Mouse (Mus musculus) forebrain, embryonic 14.5 days (tissue): ENCODE results near the gene Hoxd3. TPM values are rescaled to one million over a fixed set of nuclear protein-coding genes. Genes with fewer than 3 reads are reported as not detected.

Source experiments
- microRNA counts: library from miRNA; unstranded; fragments of <30 nt; microRNA quantifications from one replicate; lab custom pipeline; 2016
- microRNA-seq: library from miRNA; unstranded; fragments of <30 nt; microRNA quantifications from one replicate; pipeline ENCODE4, GENCODE M21; 2016
- polyA plus RNA-seq: library from polyadenylated mRNA; unstranded; fragments of >200 nt; fragmentation: Nextera tagmentation; extraction: Ambion mirVana; gene quantifications from 2 replicates; pipeline ENCODE4 v1.2.1, GENCODE M21; 2014

The Hoxd3 gene
- polyA plus RNA-seq, 1 experiment from 2014 or later = not detected

MicroRNAs within 50 kb of the gene (microRNA counts, 519-probe panel; counts per million panel counts)
- microRNA mmu-miR-10b (lab: Ali Mortazavi, UCI) = not detected

Small RNA genes within 50 kb of the gene (microRNA-seq; reads per million reads assigned to microRNA genes)
- gene Gm44463 (not detected), gene Mir10b (268 reads per million, percentile 70 among the genes with 10 or more reads in this experiment)

Other genes with a start within 250 kb of the Hoxd3 start
- gene Lnpk, start 132.5 kb upstream of the Hoxd3 start, polyA plus RNA-seq = 33.3 and 48.8 TPM in 2 replicates
- not detected in 2 replicates for gene Evx2, start 52.4 kb upstream of the Hoxd3 start, polyA plus RNA-seq
- not detected in 2 replicates for gene Hoxd13, start 43.6 kb upstream of the Hoxd3 start, polyA plus RNA-seq
- not detected in 2 replicates for gene Hoxd12, start 36.9 kb upstream of the Hoxd3 start, polyA plus RNA-seq
- not detected in 2 replicates for gene Hoxd11, start 32.4 kb upstream of the Hoxd3 start, polyA plus RNA-seq
- not detected in 2 replicates for gene Hoxd10, start 20.0 kb upstream of the Hoxd3 start, polyA plus RNA-seq
- not detected in 2 replicates for gene Hoxd9, start 14.2 kb upstream of the Hoxd3 start, polyA plus RNA-seq
- 0.09 TPM in 1 of 2 replicates, not detected in the other for gene Hoxd8, start 7.3 kb upstream of the Hoxd3 start, polyA plus RNA-seq
- not detected in 2 replicates for gene Hoxd4, start within 50 bp of the Hoxd3 start, polyA plus RNA-seq
- gene Gm28230, start 14.8 kb downstream of the Hoxd3 start, polyA plus RNA-seq = not detected in 2 replicates
- not detected in 2 replicates for gene Hoxd1, start 51.1 kb downstream of the Hoxd3 start, polyA plus RNA-seq
- 161 and 168 TPM in 2 replicates for gene Mtx2, start 113.9 kb downstream of the Hoxd3 start, polyA plus RNA-seq